Mouse (Mus musculus): ENCODE measurements around the gene Rock2. TPM values are rescaled to one million over a fixed set of nuclear protein-coding genes. Genes with fewer than 3 reads are reported as not detected.
A peak's percentile ranks its signal among the peaks of the same experiment; 100 is the strongest.

Rock2 gene
- total RNA-seq, 1 experiment from 2014 or later = 113 TPM

DNA sequence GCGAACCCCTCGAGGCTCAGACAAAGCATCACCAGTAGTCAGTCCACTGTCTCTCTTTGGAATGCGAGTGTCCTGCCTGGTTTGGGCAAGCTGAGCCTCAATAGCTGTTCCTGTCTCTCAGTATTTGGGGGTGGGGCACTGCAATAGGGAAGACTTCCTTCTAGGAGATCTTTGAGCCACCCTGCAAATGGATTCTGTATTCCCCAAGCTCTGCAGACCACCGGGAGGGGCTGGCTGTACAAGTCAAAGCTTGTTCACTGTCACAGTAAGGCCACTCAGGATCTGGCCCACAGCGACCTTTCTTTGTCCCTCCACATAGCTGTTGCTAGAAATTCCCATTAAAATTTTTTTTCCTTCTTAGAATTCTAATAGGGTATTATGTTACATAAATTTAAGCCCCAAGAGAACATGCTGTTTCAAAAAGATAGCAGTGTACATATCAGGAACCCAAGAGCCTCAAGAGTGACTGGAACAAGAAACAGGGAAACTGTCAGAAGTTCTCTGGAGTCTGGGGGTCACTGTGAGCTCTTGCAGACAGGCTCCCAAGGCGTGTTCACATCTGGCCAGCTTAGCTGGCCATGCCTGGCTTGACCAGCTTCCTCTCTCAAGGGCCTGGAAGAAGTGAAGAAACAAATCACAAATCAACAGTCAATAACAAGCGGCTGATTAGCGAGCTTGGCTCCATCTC, 25.5 kb upstream of the Rock2 start:
- no peak for ATAC-seq (replicated peaks in 1 of 2; ENCODE audit: insufficient read depth in 1 of 2, low FRiP score in 2 of 2, low TSS enrichment in 1 of 2, low read depth in 1 of 2, poor library complexity in 2 of 2, severe bottlenecking in 2 of 2)

DNA sequence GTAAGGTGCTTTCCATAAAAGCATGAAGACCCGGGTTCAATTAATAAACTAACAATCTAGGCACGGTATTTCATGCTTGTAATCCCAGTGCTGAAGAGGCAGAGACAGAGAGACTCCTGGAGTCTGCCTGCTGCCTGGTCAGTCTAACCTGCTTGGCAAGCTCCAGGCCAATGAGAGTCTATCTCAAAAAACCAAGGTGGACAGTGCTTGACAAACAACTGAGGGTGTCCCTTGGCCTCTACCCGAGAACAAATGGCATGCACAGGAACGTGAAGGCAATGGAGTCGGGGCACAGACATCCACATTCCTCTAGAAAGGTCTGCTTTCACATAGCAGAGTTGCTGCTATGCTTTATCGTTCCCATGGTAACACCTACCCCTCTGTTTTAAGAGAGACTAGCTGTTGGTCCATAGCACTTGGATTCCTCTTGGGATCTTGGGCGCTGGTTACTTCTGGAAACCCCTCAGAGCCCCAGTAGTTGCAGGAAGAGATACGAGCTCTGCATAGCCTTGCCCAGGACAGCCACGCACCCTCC, 24.8 kb upstream of the Rock2 start:
- no peak for ATAC-seq (replicated peaks in 1 of 2; ENCODE audit: insufficient read depth in 1 of 2, low FRiP score in 2 of 2, low TSS enrichment in 1 of 2, low read depth in 1 of 2, poor library complexity in 2 of 2, severe bottlenecking in 2 of 2)

DNA sequence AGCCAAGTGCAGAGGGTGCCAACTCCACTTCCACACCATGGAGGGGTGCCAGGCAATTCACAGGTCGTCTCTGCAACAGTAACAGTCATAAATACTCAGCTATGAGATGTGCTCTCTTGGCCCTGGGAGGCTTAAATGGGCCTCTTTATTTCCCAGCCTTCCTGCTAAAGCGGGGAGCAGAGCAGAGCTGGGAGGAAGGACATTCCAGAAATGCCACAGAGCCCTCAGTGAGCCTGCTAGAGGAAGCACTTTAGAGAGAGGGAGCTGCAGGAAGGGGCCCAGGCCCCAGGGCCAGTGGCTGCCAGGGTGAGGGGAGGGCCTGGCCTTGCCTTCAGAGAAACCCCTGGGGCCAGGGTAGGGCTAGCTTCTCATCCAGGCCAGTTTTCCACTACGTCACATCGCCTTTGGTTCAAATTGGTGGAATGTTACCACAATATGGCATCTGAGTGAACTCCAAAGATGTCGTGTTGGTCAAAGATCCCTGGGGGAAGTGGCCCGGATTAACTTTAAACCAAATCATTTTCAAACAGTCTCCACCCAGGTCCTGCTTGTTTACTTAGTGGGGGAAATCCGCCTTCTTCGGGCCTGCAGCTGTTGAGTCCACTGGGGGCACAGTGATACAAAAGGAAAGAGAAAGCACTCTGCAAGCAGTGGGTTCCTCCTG, 24.2 kb upstream of the Rock2 start:
- peak; percentile 24 to 33 for ATAC-seq (replicated peaks in 1 of 2; ENCODE audit: insufficient read depth in 1 of 2, low FRiP score in 2 of 2, low TSS enrichment in 1 of 2, low read depth in 1 of 2, poor library complexity in 2 of 2, severe bottlenecking in 2 of 2)

DNA sequence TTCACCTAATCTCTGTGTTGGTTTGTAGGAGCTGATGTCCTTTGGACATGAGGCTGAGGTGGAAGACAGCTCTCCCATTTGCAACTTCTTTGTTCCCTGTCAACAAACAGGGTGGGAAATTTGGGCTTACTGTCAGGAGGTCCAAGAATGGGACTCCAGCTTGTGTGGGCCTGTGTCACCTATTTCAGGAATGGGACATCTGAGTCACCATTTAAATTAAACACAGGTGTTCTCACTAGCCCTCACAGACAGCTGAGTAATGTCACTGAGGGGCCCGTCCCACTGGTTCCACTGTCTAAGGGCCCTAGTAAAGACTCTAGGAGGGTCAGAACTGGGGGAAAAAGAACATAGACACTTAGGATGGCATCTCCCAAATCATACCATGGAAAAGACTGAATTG, 22.7 kb upstream of the Rock2 start:
- ATAC-seq (replicated peaks in 1 of 2; ENCODE audit: insufficient read depth in 1 of 2, low FRiP score in 2 of 2, low TSS enrichment in 1 of 2, low read depth in 1 of 2, poor library complexity in 2 of 2, severe bottlenecking in 2 of 2) = no peak

DNA sequence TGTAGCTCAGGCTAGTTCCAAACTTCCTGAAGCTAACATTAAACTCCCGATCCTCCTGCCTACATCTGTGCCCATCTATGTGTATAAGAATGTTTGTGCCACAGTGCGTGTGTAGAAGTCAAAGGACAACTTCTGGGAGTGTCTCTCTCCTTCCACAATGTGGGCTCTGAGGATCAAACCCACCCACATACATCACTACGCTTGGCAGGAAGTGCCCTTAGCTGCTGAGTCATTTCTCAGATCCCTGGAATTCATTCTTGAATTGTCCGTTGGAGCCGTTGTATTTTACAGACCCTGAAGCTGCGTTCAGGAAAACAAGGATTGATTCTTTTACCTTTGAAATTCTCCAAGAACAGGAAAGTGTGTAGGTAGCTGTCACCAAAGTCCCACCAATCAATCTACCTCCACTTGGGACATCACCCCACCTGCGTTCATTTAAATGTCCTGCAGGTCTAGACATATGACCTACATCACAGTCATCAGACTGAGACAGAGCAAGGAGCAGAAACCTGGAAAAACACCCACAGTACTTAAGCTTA, 21.7 kb upstream of the Rock2 start:
- no peak for ATAC-seq (replicated peaks in 1 of 2; ENCODE audit: insufficient read depth in 1 of 2, low FRiP score in 2 of 2, low TSS enrichment in 1 of 2, low read depth in 1 of 2, poor library complexity in 2 of 2, severe bottlenecking in 2 of 2)

DNA sequence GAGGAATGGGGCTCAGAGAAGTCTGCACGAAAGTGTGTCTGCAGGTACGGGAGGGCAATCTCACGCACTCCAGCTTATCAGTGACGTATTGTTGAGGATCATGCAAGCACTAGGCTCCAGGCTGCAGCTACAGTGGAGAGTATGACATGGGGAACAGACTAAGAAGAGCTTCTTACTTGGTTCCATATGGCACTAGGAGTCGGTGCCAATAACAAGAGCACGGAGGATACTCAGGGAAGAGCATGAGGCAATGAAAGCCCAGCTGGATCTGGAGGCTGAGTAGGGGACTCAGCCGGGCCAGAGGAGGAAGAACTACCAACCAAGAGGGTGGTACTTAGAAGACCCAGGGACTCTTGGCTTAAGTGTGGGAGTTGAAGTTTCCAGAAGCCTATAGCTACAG, 21.1 kb upstream of the Rock2 start:
- no peak for ATAC-seq (replicated peaks in 1 of 2; ENCODE audit: insufficient read depth in 1 of 2, low FRiP score in 2 of 2, low TSS enrichment in 1 of 2, low read depth in 1 of 2, poor library complexity in 2 of 2, severe bottlenecking in 2 of 2)

DNA sequence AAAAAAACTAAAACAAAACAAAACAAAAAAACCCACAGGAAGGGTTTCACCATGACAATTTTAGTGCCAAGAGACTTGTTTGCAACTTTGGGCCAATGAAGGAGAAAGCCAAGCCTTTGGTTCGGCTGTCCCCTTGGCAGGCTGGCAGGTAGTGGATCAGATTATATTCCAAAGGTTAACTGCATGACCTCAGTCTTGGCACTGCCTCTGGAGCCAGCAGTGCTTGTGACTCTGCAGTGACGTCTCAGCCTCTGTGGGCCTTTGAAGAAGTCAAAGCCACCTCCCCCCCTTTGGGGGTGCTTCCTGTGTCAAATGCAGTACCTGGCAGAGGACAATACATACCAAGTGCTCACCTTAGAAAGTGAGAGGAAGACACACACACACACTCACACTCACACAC, 20.6 kb upstream of the Rock2 start:
- ATAC-seq (replicated peaks in 1 of 2; ENCODE audit: insufficient read depth in 1 of 2, low FRiP score in 2 of 2, low TSS enrichment in 1 of 2, low read depth in 1 of 2, poor library complexity in 2 of 2, severe bottlenecking in 2 of 2) = no peak

DNA sequence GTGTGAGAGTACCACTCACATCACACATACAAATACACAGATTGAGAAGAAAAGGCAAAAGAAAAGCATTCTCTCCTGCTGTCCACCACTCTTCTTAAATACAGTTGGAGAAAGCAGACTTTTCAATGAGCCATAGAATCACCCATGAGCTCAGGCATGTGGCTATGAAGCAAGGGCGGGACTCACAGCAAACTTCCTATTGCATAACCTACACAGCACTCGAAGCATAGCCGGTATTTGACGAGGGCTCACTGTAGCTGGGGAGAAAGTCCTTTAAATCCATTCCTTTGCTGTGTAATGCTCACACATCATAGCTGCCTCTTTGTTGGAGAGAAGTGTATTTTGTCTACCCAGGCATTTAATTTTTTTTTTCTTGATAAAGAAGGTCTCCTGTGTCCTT, 19.4 kb upstream of the Rock2 start:
- peak; percentile 57 to 61; a peak in 3 of 4 replicates for ATAC-seq (replicated peaks in 1 of 2; ENCODE audit: insufficient read depth in 1 of 2, low FRiP score in 2 of 2, low TSS enrichment in 1 of 2, low read depth in 1 of 2, poor library complexity in 2 of 2, severe bottlenecking in 2 of 2)

DNA sequence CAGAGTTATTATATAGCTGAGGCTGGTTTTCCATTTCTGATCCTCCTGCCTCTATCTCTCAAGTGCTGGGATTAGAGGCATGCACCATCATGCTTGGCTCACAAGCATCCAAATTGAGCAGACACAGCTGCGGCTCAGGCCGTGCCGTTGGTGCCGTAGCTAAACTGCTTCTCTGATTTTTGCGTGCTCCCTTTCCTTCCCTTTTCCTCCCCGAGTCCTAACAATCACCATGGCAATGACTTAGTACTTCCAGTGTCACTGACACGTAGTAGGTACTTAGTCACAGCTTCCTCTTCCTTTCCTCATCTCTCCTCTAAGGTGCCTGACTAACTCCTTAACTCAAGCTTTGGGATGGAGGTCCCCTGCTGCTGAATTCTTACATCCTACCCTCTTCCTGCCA, 19.0 kb upstream of the Rock2 start:
- ATAC-seq (replicated peaks in 1 of 2; ENCODE audit: insufficient read depth in 1 of 2, low FRiP score in 2 of 2, low TSS enrichment in 1 of 2, low read depth in 1 of 2, poor library complexity in 2 of 2, severe bottlenecking in 2 of 2) = peak; percentile 30 to 50; a peak in 3 of 4 replicates

DNA sequence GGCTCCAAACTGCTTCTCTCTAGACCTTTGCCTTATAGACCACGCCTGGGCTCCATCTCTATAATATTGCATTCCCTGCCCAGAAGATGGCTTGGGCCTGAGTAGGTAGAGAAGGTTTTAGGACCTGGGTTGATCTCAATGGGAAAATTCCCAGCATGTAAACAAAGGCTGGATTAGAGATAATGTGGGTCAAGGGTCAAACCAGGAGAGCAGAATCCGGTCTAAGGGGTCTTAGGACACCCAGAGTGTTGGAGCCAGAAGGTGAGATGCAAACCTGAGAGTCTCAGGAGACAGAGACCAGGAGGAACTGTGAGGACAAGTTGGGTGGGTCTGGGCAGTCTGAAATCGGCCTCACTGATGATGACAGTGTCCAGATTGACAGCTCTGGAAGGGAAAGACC, 18.0 kb upstream of the Rock2 start:
- ATAC-seq (replicated peaks in 1 of 2; ENCODE audit: insufficient read depth in 1 of 2, low FRiP score in 2 of 2, low TSS enrichment in 1 of 2, low read depth in 1 of 2, poor library complexity in 2 of 2, severe bottlenecking in 2 of 2) = no peak

DNA sequence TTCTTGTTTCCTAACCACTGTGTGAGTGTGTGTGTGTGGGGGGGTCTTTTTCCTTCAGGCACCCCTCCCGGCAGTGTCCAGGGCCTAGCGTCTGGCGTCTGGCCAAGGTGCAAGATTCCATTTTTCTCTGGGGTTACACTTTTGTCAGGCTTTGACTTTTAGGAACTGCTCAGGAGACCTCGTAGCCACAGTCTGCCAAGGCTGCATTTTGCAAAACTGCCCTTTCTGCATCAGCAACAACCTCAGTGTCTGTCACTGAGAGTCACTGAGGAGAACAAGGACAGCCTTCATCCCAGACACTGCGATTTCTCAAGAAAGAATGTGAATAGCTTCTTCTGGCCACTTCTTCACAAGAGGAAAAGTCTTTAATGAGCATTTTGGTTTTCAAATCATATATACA, 17.6 kb upstream of the Rock2 start:
- no peak for ATAC-seq (replicated peaks in 1 of 2; ENCODE audit: insufficient read depth in 1 of 2, low FRiP score in 2 of 2, low TSS enrichment in 1 of 2, low read depth in 1 of 2, poor library complexity in 2 of 2, severe bottlenecking in 2 of 2)

DNA sequence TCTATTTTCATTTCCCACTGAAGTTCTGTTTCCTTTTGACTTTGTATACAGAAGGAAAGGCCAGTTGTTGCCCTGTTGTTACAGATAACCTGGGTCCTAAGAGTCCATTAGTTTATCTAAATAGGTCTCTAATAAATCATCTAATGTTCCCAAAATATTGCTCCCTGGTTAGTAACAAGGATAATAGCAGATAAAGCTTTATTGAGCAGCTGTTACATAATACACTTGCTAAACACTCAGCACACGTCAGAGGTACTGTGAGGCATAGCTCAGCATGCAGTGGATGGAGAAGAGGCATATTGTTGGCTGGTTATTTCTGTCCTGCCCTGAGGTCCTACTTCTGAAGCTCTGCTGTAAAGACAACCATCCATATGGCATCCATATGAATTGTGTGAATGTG, 17.0 kb upstream of the Rock2 start:
- no peak for ATAC-seq (replicated peaks in 1 of 2; ENCODE audit: insufficient read depth in 1 of 2, low FRiP score in 2 of 2, low TSS enrichment in 1 of 2, low read depth in 1 of 2, poor library complexity in 2 of 2, severe bottlenecking in 2 of 2)

DNA sequence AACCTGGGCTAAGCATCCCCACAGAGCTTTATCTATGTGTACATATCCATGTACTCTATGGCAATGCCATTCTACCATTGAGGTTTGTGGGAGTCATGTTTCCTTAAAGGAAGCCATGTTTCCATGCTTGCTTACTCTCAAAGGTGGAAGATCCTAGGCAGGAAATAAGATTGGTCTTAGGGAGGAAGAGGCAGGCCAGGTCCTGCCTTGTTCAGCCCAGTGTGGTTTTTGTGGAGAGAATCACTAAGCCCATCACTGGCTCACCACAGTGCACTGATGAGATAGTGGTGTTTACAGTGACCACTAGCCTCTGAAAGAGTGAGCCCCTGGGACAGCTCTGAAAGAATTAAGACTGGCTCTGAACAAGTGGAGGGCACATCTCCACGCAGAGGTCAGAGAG, 15.3 kb upstream of the Rock2 start:
- ATAC-seq (replicated peaks in 1 of 2; ENCODE audit: insufficient read depth in 1 of 2, low FRiP score in 2 of 2, low TSS enrichment in 1 of 2, low read depth in 1 of 2, poor library complexity in 2 of 2, severe bottlenecking in 2 of 2) = peak; percentile 8 to 35; a peak in 2 of 4 replicates

DNA sequence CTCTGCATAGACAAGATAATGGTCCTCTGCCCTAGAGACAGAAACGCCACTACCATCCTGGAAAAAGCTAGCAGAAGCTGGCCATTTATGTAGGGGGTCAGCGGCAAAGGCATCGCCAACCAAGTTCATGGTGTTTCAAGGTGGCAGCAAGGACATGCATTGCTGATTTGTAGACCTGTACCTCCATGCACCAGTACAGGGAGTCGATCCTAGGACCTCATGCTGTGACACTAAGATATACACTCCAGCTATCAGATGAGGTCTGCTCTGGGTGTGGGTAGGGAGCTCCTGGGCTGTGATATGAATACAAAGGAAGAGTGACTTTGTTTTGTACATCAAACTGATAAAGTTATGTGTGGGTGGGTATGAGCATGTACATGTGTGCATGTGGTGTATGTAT, 14.6 kb upstream of the Rock2 start:
- no peak for ATAC-seq (replicated peaks in 1 of 2; ENCODE audit: insufficient read depth in 1 of 2, low FRiP score in 2 of 2, low TSS enrichment in 1 of 2, low read depth in 1 of 2, poor library complexity in 2 of 2, severe bottlenecking in 2 of 2)

DNA sequence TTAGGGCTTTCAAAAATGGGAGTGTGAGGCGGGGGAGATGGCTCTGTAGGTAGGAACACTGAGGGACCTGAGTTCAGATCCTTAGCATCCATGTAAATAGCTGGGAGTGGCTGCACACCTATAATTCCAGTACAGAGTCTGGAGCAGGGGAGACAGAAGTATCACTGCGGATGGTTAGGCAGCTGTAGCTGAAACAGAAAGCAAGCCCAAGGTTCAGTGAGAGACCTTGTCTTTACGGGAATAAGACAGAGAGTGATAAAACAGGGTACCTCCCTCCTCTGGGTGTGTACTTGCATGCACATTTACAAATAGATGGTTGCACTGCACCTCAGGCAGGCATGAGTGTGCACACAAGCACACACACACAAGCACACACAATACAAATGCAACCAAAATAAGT, 12.3 kb upstream of the Rock2 start:
- ATAC-seq (replicated peaks in 1 of 2; ENCODE audit: insufficient read depth in 1 of 2, low FRiP score in 2 of 2, low TSS enrichment in 1 of 2, low read depth in 1 of 2, poor library complexity in 2 of 2, severe bottlenecking in 2 of 2) = no peak

DNA sequence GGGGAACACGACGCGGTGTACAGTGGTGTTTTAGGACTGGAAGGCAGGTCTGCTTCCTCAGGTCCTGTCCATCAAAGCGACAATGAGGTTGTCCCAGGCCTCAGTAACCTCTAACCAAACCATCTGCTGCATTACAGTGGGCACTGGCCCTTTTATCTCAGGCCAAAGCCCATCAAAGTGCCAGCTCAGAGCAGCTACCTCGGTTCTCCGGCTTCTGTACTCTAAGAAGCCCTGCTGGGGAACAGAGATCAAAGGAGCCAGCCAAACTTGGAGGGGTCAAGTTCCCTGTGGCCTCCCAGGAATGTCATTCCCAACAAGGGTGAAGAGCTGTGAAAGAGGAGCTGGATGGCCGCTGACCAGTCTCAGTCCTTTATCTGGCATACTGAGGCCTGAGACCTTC, 11.6 kb upstream of the Rock2 start:
- ATAC-seq (replicated peaks in 1 of 2; ENCODE audit: insufficient read depth in 1 of 2, low FRiP score in 2 of 2, low TSS enrichment in 1 of 2, low read depth in 1 of 2, poor library complexity in 2 of 2, severe bottlenecking in 2 of 2) = no peak

DNA sequence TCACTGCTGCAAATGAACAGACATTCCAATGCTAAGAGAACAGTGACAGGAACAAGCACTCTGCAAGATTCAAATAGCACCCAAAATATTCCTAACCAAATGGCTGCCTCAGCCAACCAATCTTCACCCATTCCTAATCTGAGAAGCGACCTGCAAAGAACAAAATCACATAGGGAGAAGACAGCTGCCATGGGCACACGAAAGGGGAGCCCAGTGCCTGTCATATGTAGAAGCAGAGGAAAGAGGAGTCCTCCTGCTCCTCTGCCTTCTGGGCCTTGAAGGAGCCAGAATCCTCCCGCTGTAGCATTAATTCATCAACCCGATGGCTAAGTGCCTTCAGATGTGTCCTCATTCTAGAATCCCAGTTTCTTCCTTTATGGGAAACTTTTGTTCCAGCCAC, 10.2 kb upstream of the Rock2 start:
- no peak for ATAC-seq (replicated peaks in 1 of 2; ENCODE audit: insufficient read depth in 1 of 2, low FRiP score in 2 of 2, low TSS enrichment in 1 of 2, low read depth in 1 of 2, poor library complexity in 2 of 2, severe bottlenecking in 2 of 2)

DNA sequence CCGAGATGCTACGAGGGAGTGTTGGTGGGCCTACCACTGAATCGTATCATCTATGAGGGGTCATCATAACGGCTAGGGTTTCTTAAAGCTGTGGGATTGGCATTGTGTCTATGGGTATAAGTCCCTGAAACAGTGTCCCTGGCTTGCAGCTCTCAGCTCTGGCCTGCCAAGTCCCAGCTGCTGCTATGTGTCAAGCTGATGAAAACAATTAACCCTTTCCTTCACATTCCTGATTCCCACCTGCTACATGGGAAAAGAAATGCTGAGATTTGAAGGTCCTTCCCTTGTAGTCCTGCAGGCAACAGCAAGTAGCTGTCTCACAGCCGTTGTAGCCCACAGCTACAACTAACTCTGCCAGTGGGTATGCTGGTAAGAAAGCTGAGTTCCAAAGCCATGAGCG, 8.3 kb upstream of the Rock2 start:
- no peak for ATAC-seq (replicated peaks in 1 of 2; ENCODE audit: insufficient read depth in 1 of 2, low FRiP score in 2 of 2, low TSS enrichment in 1 of 2, low read depth in 1 of 2, poor library complexity in 2 of 2, severe bottlenecking in 2 of 2)

DNA sequence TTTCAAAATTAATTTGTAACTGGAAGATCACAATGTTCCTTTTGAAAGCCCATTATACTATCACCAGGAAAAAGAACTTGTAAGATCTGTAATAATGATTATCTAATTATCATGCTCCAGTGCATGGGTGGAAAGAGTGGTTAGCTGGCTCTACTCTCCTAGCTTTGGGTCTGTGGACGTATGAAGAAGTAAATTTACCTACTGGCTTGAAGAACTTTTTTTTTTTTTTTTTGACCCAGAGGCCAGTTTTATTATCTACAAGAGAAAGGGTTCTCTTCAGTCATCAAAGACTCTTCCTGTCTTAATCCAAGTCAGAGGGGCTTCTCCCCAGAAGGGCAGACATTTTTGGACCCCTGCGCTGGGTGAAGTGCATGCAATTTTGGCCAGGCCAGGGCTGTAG, 1.7 kb upstream of the Rock2 start:
- no peak for ATAC-seq (replicated peaks in 1 of 2; ENCODE audit: insufficient read depth in 1 of 2, low FRiP score in 2 of 2, low TSS enrichment in 1 of 2, low read depth in 1 of 2, poor library complexity in 2 of 2, severe bottlenecking in 2 of 2)
